Mouse (Mus musculus): ENCODE results near the gene Ube2f. TPM values are rescaled to one million over a fixed set of nuclear protein-coding genes. Genes with fewer than 3 reads are reported as not detected.

Ube2f gene
- polyA plus RNA-seq, 1 experiment from 2014 or later = 67.6 TPM

DNA sequence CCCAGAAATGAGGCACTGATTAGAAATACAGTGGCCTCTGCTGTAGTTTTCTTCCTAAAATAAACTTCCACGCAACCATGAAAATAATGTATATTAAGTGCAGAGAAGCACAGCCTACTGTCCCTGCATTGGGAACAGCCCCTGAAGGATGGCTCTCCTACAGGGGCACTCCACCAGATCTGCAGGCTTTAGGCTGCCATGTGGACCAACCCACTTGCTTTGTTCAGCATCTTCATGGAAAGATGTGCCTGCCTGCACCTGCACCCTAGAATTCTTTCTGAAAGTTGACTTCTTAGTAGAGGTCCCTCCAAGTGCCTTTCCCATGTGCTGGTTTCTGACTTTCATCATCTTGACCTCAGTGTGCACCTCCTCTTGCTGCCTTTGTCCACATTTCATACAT, 34.8 kb upstream of the Ube2f start:
- Histone ChIP-seq H3K9me3 (replicated peaks) (no peaks in the 10 kb centered on the region), H3K27me3 (no peaks in the 10 kb centered on the region), H3K4me1 (peaks cover 50% of the 10 kb centered on the region), H3K4me3 (replicated peaks) (no peak overlapping the region), H3K36me3 (no peaks in the 10 kb centered on the region), H3K9ac (no peak overlapping the region), H3K27ac (replicated peaks) (peak overlapping the region; percentile 81), H3K4me2 (replicated peaks) (no peak overlapping the region)
- WGBS = 79% methylated on average over 1 of the region's 1 CpGs
- ATAC-seq (ENCODE audit: insufficient number of reproducible peaks, low FRiP score, low TSS enrichment, low read depth) = no peak

DNA sequence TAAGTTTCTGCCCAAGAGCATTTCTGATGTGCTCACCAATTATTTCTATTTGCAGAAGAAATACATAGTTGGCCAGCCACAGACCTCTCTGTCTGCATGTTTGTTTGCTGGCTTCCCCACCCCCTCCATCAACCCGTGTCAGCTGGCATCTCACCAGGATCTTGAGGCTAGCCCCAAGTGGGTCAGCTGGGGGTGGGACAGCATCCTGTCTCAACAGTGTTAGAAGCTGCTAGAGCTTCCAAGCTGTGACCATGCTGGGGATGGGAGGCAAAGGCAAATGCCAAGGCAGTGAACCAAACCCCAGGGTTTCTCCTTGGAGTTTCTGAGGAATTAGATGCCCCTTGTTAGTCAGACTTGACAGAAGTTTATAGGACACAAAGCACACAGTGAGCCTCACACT, 34.1 kb upstream of the Ube2f start:
- Histone ChIP-seq H3K27me3 (no peaks in the 10 kb centered on the region), H3K4me3 (replicated peaks) (no peak overlapping the region), H3K4me1 (peaks cover 43% of the 10 kb centered on the region), H3K4me2 (replicated peaks) (no peak overlapping the region), H3K27ac (replicated peaks) (peak overlapping the region; percentile 81), H3K9ac (no peak overlapping the region), H3K9me3 (replicated peaks) (no peaks in the 10 kb centered on the region), H3K36me3 (no peaks in the 10 kb centered on the region)
- no peak for ATAC-seq (ENCODE audit: insufficient number of reproducible peaks, low FRiP score, low TSS enrichment, low read depth)
- 29% methylated on average over 1 of the region's 1 CpGs for WGBS

DNA sequence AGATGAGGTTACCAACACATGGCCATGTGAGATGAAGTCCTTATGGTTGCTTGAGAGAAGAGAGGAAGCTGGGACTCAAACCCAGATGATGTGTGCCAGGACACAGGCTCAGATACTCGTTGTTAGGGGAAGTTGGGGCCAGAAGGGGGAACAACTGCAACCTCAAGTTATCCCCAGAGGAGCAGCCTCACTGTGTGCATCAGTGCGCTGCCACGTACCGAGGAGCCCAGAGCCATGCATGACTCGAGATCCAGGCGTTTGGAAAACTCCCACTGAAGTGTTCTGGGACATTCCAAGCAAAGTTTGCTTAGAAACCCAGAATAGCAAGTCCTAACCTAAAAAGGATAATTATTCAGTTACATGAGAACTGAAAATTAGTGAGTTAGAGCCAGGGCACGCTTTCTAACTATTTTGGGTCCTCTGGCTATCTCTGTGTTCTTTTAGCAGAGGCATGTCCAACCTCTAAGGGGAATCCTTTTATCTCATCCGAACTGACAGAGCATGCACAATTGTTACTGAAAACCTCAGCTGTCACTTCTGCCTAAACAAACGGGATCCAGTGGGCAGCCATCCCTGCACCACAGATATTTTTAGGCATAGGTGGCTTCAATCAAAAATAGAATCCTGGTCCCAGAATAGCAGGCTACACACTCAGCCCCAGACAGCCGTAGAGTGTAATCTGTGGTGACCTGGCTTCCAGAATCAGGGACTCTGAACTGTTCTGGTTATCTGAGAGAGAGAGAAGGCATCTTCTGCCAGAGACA, 33.4 kb upstream of the Ube2f start:
- Histone ChIP-seq H3K4me1 (peaks cover 36% of the 10 kb centered on the region), H3K9ac (no peak overlapping the region), H3K36me3 (no peaks in the 10 kb centered on the region), H3K27me3 (no peaks in the 10 kb centered on the region), H3K4me2 (replicated peaks) (no peak overlapping the region), H3K4me3 (replicated peaks) (no peak overlapping the region), H3K9me3 (replicated peaks) (no peaks in the 10 kb centered on the region), H3K27ac (replicated peaks) (peak overlapping the region; percentile 81)
- WGBS = 19% methylated on average over 10 of the region's 10 CpGs
- ATAC-seq (ENCODE audit: insufficient number of reproducible peaks, low FRiP score, low TSS enrichment, low read depth) = peak; percentile 76

DNA sequence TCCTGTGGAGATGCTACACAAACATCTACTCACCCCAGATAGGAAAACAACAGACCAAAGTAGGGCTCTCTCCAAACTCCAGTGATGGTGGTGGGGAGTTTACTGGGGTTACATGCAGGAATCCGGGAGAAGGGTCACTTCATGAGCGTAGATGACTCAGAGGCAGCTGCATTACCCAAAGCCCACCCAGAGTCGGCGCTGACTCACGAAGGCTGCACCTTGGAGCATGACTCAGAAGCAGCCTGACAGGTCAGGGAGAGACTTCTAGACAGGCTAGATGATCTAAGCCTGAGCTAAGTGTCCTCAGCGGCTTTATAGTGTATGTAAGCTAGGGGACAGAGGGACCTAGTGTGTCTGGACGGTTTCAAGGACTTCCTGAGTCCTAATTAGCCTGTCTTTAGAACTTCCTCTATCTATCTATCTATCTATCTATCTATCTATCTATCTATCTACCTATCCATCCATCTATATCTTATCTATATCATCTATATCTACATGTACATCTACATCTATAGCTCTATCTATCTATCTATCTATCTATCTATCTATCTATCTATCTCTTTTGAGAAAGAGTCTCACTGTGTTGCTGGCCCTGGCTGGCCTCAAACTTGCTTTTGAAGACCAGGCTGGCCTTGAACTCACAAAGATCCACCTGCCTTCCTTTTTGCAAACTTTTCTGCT, 30.3 kb upstream of the Ube2f start:
- Histone ChIP-seq H3K9me3 (replicated peaks) (no peaks in the 10 kb centered on the region), H3K4me3 (replicated peaks) (no peak overlapping the region), H3K9ac (no peak overlapping the region), H3K27me3 (no peaks in the 10 kb centered on the region), H3K27ac (replicated peaks) (no peak overlapping the region), H3K36me3 (no peaks in the 10 kb centered on the region), H3K4me1 (peaks cover 24% of the 10 kb centered on the region), H3K4me2 (replicated peaks) (no peak overlapping the region)
- WGBS = 82% methylated on average over 7 of the region's 7 CpGs
- no peak for ATAC-seq (ENCODE audit: insufficient number of reproducible peaks, low FRiP score, low TSS enrichment, low read depth)

DNA sequence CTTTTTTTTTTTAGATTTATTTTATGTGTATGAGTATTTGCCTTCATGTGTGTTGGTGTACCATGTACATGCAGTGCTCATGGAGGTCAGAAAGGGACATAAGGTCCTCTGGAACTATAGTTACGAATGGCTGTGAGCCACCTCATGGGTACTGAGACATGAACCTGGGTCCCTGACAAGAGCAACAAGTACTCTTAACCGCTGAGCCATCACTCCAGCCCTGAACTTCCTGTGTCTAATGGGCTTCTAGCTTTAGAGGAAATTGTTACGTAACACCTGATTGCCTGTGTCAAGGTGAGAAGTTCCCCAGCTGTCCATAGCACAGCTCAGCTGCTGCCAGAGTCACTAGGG, 29.8 kb upstream of the Ube2f start:
- no peaks in the 10 kb centered on the region for H3K27me3 ChIP-seq
- H3K4me3 ChIP-seq (replicated peaks) = no peak overlapping the region
- WGBS = 76% methylated on average over 3 of the region's 3 CpGs
- ATAC-seq (ENCODE audit: insufficient number of reproducible peaks, low FRiP score, low TSS enrichment, low read depth) = no peak
- H3K27ac ChIP-seq (replicated peaks) = no peak overlapping the region
- H3K9ac ChIP-seq = no peak overlapping the region
- no peaks in the 10 kb centered on the region for H3K36me3 ChIP-seq
- H3K4me2 ChIP-seq (replicated peaks) = no peak overlapping the region
- H3K4me1 ChIP-seq = peaks cover 19% of the 10 kb centered on the region
- H3K9me3 ChIP-seq (replicated peaks) = no peaks in the 10 kb centered on the region

DNA sequence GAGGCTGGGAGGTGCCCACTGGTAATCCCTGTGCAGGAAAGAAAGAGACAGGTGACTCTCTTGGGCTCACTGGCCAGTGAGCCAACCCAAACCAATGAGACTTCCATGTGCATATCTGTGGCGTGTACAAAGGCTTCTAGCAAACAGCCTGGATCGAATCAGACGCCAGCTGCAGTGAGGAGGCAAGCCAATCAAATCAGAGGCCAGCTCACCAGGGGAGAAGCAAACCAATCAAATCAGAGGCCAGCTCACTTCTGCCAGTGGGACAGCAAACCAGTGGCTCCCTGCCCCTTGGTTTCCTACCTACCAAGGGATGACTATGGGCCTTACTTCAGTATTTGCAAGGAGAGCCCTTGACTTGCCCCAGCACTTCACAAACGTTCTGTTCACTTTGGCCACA, 23.5 kb upstream of the Ube2f start:
- no peaks in the 10 kb centered on the region for H3K9me3 ChIP-seq (replicated peaks)
- H3K9ac ChIP-seq = no peak overlapping the region
- H3K27ac ChIP-seq (replicated peaks) = peak overlapping the region; percentile 75
- no peak for ATAC-seq (ENCODE audit: insufficient number of reproducible peaks, low FRiP score, low TSS enrichment, low read depth)
- 76% methylated on average over 4 of the region's 4 CpGs for WGBS
- H3K4me1 ChIP-seq = peaks cover 12% of the 10 kb centered on the region
- H3K36me3 ChIP-seq = no peaks in the 10 kb centered on the region
- H3K4me2 ChIP-seq (replicated peaks) = no peak overlapping the region
- no peaks in the 10 kb centered on the region for H3K27me3 ChIP-seq
- no peak overlapping the region for H3K4me3 ChIP-seq (replicated peaks)

DNA sequence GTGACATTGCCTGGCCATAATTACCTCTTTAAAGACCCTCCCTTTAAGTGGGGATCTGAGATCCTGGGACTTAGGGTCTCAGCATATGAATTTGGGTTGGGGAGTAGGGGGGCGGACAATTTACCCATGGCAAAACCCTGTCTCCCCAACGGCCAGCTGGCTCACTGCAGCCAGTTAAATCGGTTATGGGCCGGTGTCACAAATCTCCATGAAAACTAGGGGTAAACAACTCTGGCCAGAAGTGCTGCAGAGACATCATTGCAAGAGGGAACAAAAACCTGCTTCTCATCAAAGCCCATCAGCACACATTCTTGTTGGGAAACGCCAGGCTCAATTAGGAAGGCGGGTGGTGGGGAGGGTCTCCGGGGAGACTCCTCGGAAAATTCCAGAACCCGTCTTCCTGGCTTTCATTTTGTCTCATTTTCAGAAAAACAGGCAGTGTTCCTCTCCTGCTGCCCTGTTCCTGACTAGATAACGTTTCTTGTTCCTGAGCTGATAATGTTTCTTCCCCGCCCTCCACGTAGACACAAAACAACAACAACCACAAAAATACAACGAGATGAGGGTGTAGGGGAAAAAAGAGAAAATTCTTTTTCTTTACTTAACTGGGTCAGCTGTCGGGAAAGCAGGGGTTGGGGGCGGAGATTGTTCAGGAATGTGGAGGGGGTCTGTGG, 22.6 kb upstream of the Ube2f start:
- Histone ChIP-seq H3K4me2 (replicated peaks) (no peak overlapping the region), H3K27me3 (no peaks in the 10 kb centered on the region), H3K27ac (replicated peaks) (peak overlapping the region; percentile 75), H3K36me3 (no peaks in the 10 kb centered on the region), H3K4me3 (replicated peaks) (no peak overlapping the region), H3K9ac (no peak overlapping the region), H3K9me3 (replicated peaks) (no peaks in the 10 kb centered on the region), H3K4me1 (peaks cover 12% of the 10 kb centered on the region)
- 0 out of 2 replicates have a peak, but pooled peaks have one; percentile 55 for ATAC-seq (ENCODE audit: insufficient number of reproducible peaks, low FRiP score, low TSS enrichment, low read depth)
- WGBS = 28% methylated on average over 15 of the region's 15 CpGs

DNA sequence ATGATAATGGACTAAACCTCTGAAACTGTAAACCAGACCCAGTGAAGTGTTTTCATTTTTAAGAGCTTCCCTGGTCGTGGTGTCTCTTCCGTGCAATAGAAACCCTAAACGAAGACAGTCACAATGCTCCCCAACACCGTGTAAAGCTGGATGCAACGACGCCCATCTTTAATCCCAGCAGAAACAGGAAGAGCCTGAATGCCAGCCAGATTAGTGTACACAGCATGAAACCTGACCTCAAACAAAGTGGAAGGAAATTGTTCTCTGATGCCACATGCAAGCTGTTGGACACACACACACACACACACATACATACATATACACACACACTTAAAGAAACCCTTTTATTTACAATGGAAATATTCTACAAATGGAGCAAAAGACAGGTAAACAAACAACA, 19.0 kb upstream of the Ube2f start:
- H3K27me3 ChIP-seq = no peaks in the 10 kb centered on the region
- H3K4me2 ChIP-seq (replicated peaks) = no peak overlapping the region
- H3K9me3 ChIP-seq (replicated peaks) = no peaks in the 10 kb centered on the region
- ATAC-seq (ENCODE audit: insufficient number of reproducible peaks, low FRiP score, low TSS enrichment, low read depth) = no peak
- peaks cover 12% of the 10 kb centered on the region for H3K4me1 ChIP-seq
- no peak overlapping the region for H3K4me3 ChIP-seq (replicated peaks)
- 35% methylated on average over 6 of the region's 6 CpGs for WGBS
- H3K9ac ChIP-seq = no peak overlapping the region
- H3K27ac ChIP-seq (replicated peaks) = no peak overlapping the region
- no peaks in the 10 kb centered on the region for H3K36me3 ChIP-seq

DNA sequence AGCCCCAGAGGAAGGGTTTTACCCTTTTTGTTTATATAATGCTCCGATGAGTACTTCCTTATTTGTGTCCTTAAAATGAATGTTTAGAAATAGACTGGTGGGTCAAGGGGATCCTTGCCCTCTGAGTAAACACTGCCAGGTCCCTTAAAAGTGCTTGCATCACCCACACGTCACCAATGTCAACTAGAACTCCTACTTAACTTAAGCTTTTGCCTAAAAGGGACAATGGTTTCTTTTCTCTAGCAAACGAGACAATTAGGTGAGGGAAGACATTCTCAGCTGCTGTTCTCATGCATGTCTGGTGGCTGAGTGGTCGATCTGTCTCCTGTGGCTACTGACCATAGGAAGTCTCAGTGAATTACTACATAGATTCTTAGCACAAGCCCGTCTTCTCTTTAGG, 18.2 kb upstream of the Ube2f start:
- Histone ChIP-seq H3K4me1 (peaks cover 12% of the 10 kb centered on the region), H3K36me3 (no peaks in the 10 kb centered on the region), H3K9me3 (replicated peaks) (no peaks in the 10 kb centered on the region), H3K27ac (replicated peaks) (no peak overlapping the region), H3K4me3 (replicated peaks) (no peak overlapping the region), H3K27me3 (no peaks in the 10 kb centered on the region), H3K4me2 (replicated peaks) (no peak overlapping the region), H3K9ac (no peak overlapping the region)
- ATAC-seq (ENCODE audit: insufficient number of reproducible peaks, low FRiP score, low TSS enrichment, low read depth) = no peak
- 54% methylated on average over 5 of the region's 5 CpGs for WGBS

DNA sequence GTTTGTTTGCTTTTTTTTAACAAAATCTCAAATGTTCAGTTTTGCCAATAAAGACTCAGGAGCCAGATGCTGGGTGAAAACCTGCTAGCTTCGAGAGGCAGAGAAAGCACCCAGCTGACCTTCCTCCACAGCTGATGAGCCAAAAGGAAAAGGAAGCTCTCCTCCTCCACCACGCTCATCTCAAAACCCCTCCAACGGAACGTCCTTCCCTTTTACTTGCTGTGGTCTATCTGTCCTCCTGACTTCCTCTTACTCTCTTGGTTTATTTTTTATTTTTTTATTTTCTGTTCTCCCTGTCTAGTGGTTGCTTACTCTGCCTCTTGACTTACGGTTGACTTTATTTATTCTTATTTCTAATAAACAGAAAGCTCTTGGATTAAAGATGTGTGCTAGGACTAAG, 14.7 kb upstream of the Ube2f start:
- no peaks in the 10 kb centered on the region for H3K27me3 ChIP-seq
- no peak overlapping the region for H3K4me2 ChIP-seq (replicated peaks)
- no peaks in the 10 kb centered on the region for H3K9me3 ChIP-seq (replicated peaks)
- no peak for ATAC-seq (ENCODE audit: insufficient number of reproducible peaks, low FRiP score, low TSS enrichment, low read depth)
- H3K4me1 ChIP-seq = no peaks in the 10 kb centered on the region
- WGBS = 62% methylated on average over 5 of the region's 5 CpGs
- H3K9ac ChIP-seq = no peak overlapping the region
- H3K36me3 ChIP-seq = no peaks in the 10 kb centered on the region
- no peak overlapping the region for H3K27ac ChIP-seq (replicated peaks)
- H3K4me3 ChIP-seq (replicated peaks) = no peak overlapping the region

DNA sequence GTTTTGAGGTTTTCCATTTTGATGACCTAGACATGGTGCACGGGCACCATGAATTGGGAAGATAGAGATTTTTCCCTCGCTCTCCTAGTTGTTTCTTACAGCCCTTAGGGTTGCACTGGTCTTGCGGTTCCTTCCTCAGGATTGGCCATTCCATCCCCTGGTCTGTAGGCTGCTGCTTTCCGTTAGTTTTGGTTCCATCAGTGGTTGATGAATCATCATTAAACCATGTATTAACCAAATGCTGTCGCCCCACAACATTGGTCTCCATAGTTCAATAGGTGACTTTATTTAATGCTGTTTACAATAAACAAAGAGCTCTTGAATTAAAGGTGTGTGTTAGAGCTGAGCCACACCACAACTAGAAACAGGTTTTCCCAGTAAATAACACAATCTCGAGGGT, 12.4 kb upstream of the Ube2f start:
- no peaks in the 10 kb centered on the region for H3K4me1 ChIP-seq
- H3K4me2 ChIP-seq (replicated peaks) = no peak overlapping the region
- H3K27ac ChIP-seq (replicated peaks) = no peak overlapping the region
- H3K9me3 ChIP-seq (replicated peaks) = no peaks in the 10 kb centered on the region
- H3K36me3 ChIP-seq = no peaks in the 10 kb centered on the region
- no peak for ATAC-seq (ENCODE audit: insufficient number of reproducible peaks, low FRiP score, low TSS enrichment, low read depth)
- WGBS = 76% methylated on average over 6 of the region's 6 CpGs
- H3K9ac ChIP-seq = no peak overlapping the region
- no peak overlapping the region for H3K4me3 ChIP-seq (replicated peaks)
- H3K27me3 ChIP-seq = no peaks in the 10 kb centered on the region

Data from embryonic facial prominence, embryonic 15.5 days (tissue).